Mouse (Mus musculus) heart, embryonic 16.5 days (tissue): ENCODE results near the gene Palld. TPM values are rescaled to one million over a fixed set of nuclear protein-coding genes. Genes with fewer than 3 reads are reported as not detected.

Experiments
- ATAC-seq: fragments of 200-750 bp; cut with Nextera tagmentation; replicated peaks from 2 replicates; pipeline ENCODE4 v1.8.0; 2017; ENCODE audit warnings: moderate number of reproducible peaks; ENCODE audit not compliant: insufficient read depth, low FRiP score; ENCODE audit errors: extremely low read depth
- H3K27ac ChIP-seq: fragments of 300-500 bp; sonication (generic); 2 replicates; pipeline ENCODE4 v1.5.1; 2014; ENCODE audit warnings: mild to moderate bottlenecking, low read length, control low read depth, moderate library complexity
- H3K27me3 ChIP-seq: fragments of 300-500 bp; sonication (generic); 2 replicates; pipeline ENCODE4 v1.6.1; 2014; ENCODE audit warnings: low read length, mixed read lengths; ENCODE audit not compliant: control insufficient read depth, insufficient read depth
- H3K36me3 ChIP-seq: fragments of 300-500 bp; sonication (generic); 2 replicates; pipeline ENCODE4 v1.6.1; 2014; ENCODE audit not compliant: control insufficient read depth, insufficient read depth
- H3K4me1 ChIP-seq: fragments of 300-500 bp; sonication (generic); 2 replicates; pipeline ENCODE4 v1.6.1; 2014; ENCODE audit warnings: low read length, mixed read lengths; ENCODE audit not compliant: control insufficient read depth, insufficient read depth
- H3K4me2 ChIP-seq: fragments of 300-500 bp; sonication (generic); 2 replicates; pipeline ENCODE4 v1.6.1; 2014; ENCODE audit warnings: low read depth, mild to moderate bottlenecking, control low read depth, low read length
- H3K4me3 ChIP-seq: fragments of 300-500 bp; sonication (generic); 2 replicates; pipeline ENCODE4 v1.5.1; 2014; ENCODE audit warnings: mild to moderate bottlenecking, control low read depth, low read length
- H3K9ac ChIP-seq: fragments of 300-500 bp; sonication (generic); 2 replicates; pipeline ENCODE4 v1.6.1; 2014; ENCODE audit warnings: low read length, control low read depth
- H3K9me3 ChIP-seq: fragments of 300-500 bp; sonication (generic); replicated peaks from 2 replicates; pipeline ENCODE4 v1.6.1; 2016; ENCODE audit warnings: low read length; ENCODE audit not compliant: control insufficient read depth
- WGBS: fragments of 180-500 bp; shearing (Covaris S2); extraction: QIAGEN DNeasy Blood & Tissue Kit; methylation state at CpG from one replicate; pipeline ENCODE4 v1.1.7; 2014; 5-methylcytosine and 5-hydroxymethylcytosine counted together
- polyA plus RNA-seq: library from polyadenylated mRNA; unstranded; fragments of >200 nt; fragmentation: Nextera tagmentation; extraction: Ambion mirVana; gene quantifications from 2 replicates; pipeline ENCODE4 v1.2.1, GENCODE M21; 2015

Gene Palld
- polyA plus RNA-seq, 1 experiment from 2014 or later = 190 TPM

DNA sequence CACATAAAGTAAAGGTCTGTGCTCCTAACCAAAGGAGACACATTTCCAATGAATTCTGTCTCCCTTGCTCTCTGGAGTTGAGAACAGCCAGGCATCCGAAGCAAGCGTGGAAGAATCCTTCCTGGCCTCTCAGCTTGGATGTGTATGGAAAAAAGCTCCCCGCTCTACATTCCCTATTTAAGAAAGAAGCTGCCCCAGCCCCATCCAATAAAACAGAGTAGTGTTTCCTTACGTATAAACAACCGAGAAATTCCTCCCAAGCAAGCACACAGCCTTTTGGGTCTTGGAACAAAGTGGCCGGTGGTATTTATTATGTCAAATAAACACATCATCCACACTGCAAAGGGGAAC lies 295.1 kb downstream of the Palld start:
- Histone ChIP-seq H3K4me1 (peaks cover 15% of the 10 kb centered on the region), H3K4me3 (no peak overlapping the region), H3K4me2 (no peak overlapping the region), H3K9ac (no peak overlapping the region), H3K27me3 (no peaks in the 10 kb centered on the region), H3K9me3 (no peaks in the 10 kb centered on the region), H3K36me3 (no peaks in the 10 kb centered on the region), H3K27ac (peak overlapping the region; percentile 61)
- 52% methylated on average over 6 of the region's 6 CpGs for WGBS
- no peak for ATAC-seq

DNA sequence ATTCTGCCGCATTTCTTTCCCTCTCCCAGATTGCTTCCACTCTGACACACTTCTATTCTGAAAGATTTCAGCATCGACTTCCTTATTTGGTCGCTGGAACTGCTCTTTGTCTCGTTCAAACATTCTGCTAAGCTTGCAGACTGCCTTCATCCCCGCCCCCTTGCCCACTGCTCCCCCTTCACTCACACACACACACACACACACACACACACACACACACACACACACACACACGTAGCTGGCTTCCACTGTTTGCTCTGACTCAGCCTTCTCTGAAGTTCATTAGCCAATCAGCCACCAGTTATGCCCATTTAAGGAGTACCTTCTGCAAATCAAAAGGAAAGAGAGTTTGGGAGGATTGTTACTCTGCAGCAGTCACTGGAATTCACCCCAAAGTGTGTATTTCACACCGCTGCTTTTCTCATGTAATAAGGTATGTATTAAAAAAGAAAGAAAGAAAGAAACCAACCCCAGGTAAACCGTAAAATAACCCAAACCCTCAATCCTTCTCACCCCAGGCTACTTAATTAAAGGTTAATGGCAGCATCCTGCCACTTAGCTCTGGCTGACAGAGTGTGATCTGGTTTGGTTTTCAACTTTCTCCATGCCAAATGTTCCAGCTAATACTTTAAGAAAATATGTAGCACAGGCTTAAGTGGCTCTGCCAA lies 295.6 kb downstream of the Palld start:
- Histone ChIP-seq H3K4me1 (peaks cover 15% of the 10 kb centered on the region), H3K9me3 (no peaks in the 10 kb centered on the region), H3K27ac (peak overlapping the region; percentile 61), H3K4me2 (peak overlapping the region; percentile 21; the same call in 1 of the 2 replicates), H3K4me3 (no peak overlapping the region), H3K27me3 (no peaks in the 10 kb centered on the region), H3K36me3 (no peaks in the 10 kb centered on the region), H3K9ac (no peak overlapping the region)
- WGBS = 27% methylated on average over 8 of the region's 8 CpGs
- ATAC-seq = peak; percentile 49

DNA sequence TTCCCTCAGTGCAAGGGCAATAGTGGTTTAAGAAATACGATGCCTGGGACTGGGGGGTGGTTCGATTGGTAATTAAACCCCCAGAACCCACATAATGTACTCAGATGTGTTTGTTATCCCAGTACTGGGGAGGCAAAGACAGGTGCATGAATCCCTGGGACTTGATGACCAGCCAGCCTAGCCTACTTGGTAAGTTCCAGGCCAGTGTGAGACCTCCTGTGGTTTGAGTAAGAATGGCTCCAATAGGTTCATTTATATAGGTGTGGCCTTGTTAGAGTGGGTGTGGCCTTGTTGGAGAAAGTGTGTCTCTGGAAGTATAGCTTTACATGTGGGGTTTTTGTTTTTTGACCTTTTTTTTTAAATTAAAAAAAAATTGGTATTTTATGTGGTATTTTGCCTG lies 297.6 kb downstream of the Palld start:
- Histone ChIP-seq H3K4me2 (no peak overlapping the region), H3K36me3 (no peaks in the 10 kb centered on the region; the same call in 1 of the 2 replicates), H3K4me3 (no peak overlapping the region), H3K4me1 (peaks cover 6% of the 10 kb centered on the region), H3K9ac (no peak overlapping the region), H3K27me3 (no peaks in the 10 kb centered on the region), H3K27ac (no peak overlapping the region), H3K9me3 (no peaks in the 10 kb centered on the region)
- no peak for ATAC-seq
- WGBS = 90% methylated on average over 2 of the region's 2 CpGs

DNA sequence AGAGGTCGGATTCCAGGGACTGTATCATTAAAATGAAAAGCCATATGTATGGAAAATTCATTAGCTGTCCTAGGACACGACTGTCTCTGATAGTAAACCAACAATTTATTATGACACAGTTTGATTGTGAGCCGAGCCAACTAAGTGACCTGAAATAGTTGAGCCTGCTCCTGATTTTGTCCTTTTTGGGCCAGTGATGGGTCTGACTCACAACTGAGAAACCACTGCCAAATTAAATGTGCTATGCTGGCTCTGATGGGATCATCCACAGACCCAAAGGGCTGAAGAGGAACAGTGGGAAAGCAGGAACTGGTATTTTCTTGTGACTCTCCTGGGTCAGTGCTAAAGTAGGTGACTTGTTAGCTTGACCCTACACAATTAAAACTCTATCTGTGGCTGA lies 305.6 kb downstream of the Palld start:
- Histone ChIP-seq H3K36me3 (no peaks in the 10 kb centered on the region; the same call in 1 of the 2 replicates), H3K4me2 (no peak overlapping the region), H3K4me1 (peaks cover 5% of the 10 kb centered on the region; the same call in 1 of the 2 replicates), H3K27ac (no peak overlapping the region), H3K4me3 (no peak overlapping the region), H3K9me3 (no peaks in the 10 kb centered on the region), H3K9ac (no peak overlapping the region), H3K27me3 (no peaks in the 10 kb centered on the region)
- ATAC-seq = no peak
- 62% methylated on average over 3 of the region's 3 CpGs for WGBS

DNA sequence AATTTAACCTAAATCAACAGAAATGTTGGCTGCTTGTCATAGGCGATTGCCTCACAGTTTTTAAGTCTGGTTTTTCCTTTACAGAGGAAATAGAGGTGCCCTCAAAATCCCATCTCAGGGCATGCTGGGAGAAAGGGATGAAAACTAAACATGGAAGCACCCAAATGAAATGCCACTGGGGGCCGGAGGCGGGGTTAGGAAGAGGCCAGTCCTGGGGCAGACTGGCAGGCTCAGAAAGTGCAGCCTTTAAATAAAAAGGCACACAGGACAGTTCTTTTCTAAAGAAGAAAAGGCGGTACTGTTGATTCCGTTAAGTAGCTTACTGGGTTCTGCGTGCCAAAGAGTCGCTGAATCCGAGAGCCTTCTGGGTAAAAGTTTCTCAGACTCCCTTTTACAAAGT lies 311.0 kb downstream of the Palld start:
- 11% methylated on average over 8 of the region's 8 CpGs for WGBS
- ATAC-seq = peak; percentile 32; the same call in 1 of the 2 replicates
- H3K4me1 ChIP-seq = peaks cover 22% of the 10 kb centered on the region
- H3K9me3 ChIP-seq = no peaks in the 10 kb centered on the region
- no peaks in the 10 kb centered on the region; the same call in 1 of the 2 replicates for H3K36me3 ChIP-seq
- no peak overlapping the region; the same call in 1 of the 2 replicates for H3K9ac ChIP-seq
- H3K27ac ChIP-seq = peak overlapping the region; percentile 90
- peak overlapping the region; percentile 68 for H3K4me3 ChIP-seq
- H3K4me2 ChIP-seq = peak overlapping the region; percentile 75
- no peaks in the 10 kb centered on the region for H3K27me3 ChIP-seq

DNA sequence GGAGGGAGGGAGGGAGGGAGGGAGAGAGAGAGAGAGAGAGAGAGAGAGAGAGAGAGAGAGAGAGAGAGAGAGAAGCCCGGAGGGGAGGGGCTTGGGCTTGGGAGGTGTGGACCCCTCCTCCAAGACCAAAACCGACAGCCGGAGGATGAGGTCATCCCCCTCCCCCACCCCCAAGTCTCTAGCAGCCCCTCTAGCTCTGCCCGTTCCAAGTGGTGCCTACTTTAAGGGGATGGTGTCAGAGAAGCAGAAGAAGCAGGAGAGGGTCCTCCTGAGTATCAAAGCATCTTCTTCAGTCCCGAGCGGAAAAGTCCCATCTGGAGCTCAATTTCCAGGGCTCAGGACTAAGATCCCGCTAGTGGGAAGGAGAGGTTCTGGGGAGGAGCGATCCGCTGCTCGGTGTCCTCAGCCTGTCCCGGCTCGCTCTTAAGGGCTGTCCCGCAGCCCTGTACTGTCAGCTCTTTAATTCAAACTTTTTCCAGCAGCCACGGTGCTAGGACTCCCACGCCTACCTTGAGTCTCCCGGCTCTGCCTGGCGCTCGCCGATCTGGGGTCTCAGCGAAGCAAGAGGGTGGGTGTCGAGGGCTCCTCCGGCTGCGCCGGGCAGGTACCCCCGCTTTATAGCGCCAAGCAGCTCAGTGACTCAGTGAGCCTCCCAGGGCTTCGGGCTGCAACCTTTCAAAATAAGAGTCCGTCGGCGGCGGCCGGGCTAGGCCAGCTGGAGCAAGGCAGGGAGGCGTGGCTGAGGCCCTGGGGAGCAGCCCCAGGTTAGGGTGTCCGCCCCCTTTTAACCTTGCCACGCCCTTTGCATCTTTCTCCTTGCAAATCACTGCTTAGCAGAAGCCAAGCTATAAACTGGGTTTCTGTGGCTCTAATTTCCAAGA lies 311.7 kb downstream of the Palld start:
- Histone ChIP-seq H3K27ac (peak overlapping the region; percentile 90), H3K4me3 (peak overlapping the region; percentile 68), H3K4me2 (peak overlapping the region; percentile 75), H3K4me1 (peaks cover 25% of the 10 kb centered on the region), H3K9me3 (no peaks in the 10 kb centered on the region), H3K9ac (peak overlapping the region; percentile 79), H3K36me3 (no peaks in the 10 kb centered on the region; the same call in 1 of the 2 replicates), H3K27me3 (no peaks in the 10 kb centered on the region)
- WGBS = under 1% methylated on average over 35 of the region's 35 CpGs
- ATAC-seq = peak; percentile 86

DNA sequence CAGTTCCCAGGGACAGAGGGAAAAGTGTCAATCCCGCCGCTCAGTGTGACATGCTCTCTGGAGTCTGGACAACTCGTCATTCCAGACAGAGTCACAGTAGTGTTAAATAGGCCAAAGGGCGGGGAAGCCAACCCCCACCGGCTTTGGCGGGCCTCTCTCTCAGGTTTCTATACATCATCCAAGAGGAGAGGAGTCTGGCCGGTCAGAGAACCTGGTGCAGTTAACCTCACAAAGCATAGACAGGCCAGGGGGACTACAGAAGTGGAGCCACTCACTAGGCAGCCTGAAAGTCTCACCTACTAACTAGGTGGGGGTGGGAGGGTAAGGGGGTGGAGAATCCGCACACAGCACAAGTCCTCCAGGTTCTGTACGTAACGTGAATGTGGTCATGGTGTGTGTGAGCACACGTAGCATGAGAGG lies 312.5 kb downstream of the Palld start:
- WGBS = 9% methylated on average over 11 of the region's 11 CpGs
- Histone ChIP-seq H3K27ac (peak overlapping the region; percentile 75), H3K27me3 (no peaks in the 10 kb centered on the region), H3K4me2 (peak overlapping the region; percentile 75), H3K4me1 (peaks cover 29% of the 10 kb centered on the region), H3K4me3 (peak overlapping the region; percentile 68), H3K9me3 (no peaks in the 10 kb centered on the region), H3K36me3 (peaks cover 4% of the 10 kb centered on the region), H3K9ac (peak overlapping the region; percentile 65)
- peak; percentile 12; the same call in 1 of the 2 replicates for ATAC-seq

DNA sequence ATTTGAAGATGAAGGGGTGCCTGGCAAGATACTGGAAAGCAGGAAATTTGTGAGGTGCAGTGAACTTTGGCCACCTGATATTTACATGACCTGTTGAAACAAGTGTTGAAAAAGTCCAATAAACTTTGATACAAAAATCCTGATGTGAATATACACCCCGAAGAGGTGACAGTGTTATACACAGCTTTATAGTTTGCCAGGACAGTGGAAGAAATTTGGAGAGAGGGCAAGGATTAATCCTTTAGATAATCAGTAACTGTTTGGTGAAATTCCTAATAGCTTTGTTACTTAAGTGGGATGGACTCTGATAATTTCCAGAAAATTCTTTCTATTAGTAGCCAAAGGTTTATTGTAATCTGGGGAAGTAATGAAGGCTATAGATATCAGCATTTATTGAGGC lies 314.2 kb downstream of the Palld start:
- Histone ChIP-seq H3K27me3 (no peaks in the 10 kb centered on the region), H3K27ac (no peak overlapping the region), H3K9me3 (no peaks in the 10 kb centered on the region), H3K4me2 (no peak overlapping the region), H3K36me3 (peaks cover 4% of the 10 kb centered on the region), H3K4me3 (no peak overlapping the region), H3K9ac (no peak overlapping the region), H3K4me1 (peaks cover 34% of the 10 kb centered on the region)
- 85% methylated on average over 1 of the region's 1 CpGs for WGBS
- ATAC-seq = no peak

DNA sequence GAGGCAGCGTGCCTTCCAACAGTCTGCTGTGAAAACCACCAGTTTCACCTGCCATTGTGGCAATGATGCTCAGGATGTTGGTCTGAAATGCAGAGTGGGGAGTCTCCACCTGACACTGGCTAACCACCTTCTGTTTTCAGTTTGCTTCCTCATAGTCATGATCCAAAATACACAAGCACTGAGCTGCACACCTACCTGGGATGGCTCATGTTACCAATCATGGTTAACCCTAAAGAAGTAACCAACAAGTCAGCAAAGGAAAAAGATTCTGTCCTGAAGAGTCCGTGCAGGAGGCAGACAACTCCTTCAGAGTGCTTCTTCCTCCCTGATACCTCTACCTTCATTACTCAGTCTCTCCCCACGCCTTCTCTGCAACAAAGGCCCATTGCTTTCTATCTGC lies 314.8 kb downstream of the Palld start:
- peaks cover 34% of the 10 kb centered on the region for H3K4me1 ChIP-seq
- H3K36me3 ChIP-seq = peaks cover 4% of the 10 kb centered on the region
- H3K27ac ChIP-seq = no peak overlapping the region
- no peak for ATAC-seq
- H3K27me3 ChIP-seq = no peaks in the 10 kb centered on the region
- WGBS = 79% methylated on average over 3 of the region's 3 CpGs
- H3K4me2 ChIP-seq = no peak overlapping the region
- no peaks in the 10 kb centered on the region for H3K9me3 ChIP-seq
- no peak overlapping the region for H3K9ac ChIP-seq
- H3K4me3 ChIP-seq = no peak overlapping the region
